Mouse (Mus musculus) cerebellum, adult (tissue): Measurements from ENCODE around the gene Gm13287.
"Not testable (repeated sequence)": the region's sequence is repeated elsewhere in the genome, so short reads cannot be mapped to it uniquely, and the experiment has no call there.

Experiments
- ATAC-seq: cut with Nextera tagmentation; 2 replicates; pipeline ENCODE4 v1.9.2; 2017; ENCODE audit warnings: mild to moderate bottlenecking, moderate library complexity, mixed read lengths; ENCODE audit not compliant: insufficient number of reproducible peaks, low FRiP score, low TSS enrichment

The Gm13287 gene

GRCm38 (mm10) chr4:88793936-88794675 lies 8.9 kb upstream of the Gm13287 start, which contains the start of gene Gm13275:
Gene Gm13275 (plus strand): TSS chr4:88794487.
- ATAC-seq: not testable (repeated sequence)

GRCm38 (mm10) chr4:88797097-88797496 lies 6.0 kb upstream of the Gm13287 start, which contains the start of gene Gm13279:
Gene Gm13279 (plus strand): TSS chr4:88797397.
- ATAC-seq: not testable (repeated sequence)

GRCm38 (mm10) chr4:88799365-88799764 lies 3.7 kb upstream of the Gm13287 start, which contains the start of gene Gm13285:
Gene Gm13285 (plus strand): TSS chr4:88799665.
- not testable (repeated sequence) for ATAC-seq

- ATAC-seq: not testable (repeated sequence)
These were observed 2.2 kb downstream of the Gm13287 start, which contains the start of gene Gm13288 for GRCm38 (mm10) chr4:88805231-88805630. Gene Gm13288 (plus strand): TSS chr4:88805531.

GRCm38 (mm10) chr4:88805761-88806160 lies 2.7 kb downstream of the Gm13287 start:
- not testable (repeated sequence) for ATAC-seq

- no peak for ATAC-seq
These were observed 12.9 kb downstream of the Gm13287 start, which contains the start of gene Ifna7 for GRCm38 (mm10) chr4:88815928-88816327. Gene Ifna7 (plus strand): TSS chr4:88816228.

GRCm38 (mm10) chr4:88819659-88820058 lies 16.6 kb downstream of the Gm13287 start, which contains the start of gene Ifna11:
Gene Ifna11 (plus strand): TSS chr4:88819959.
- ATAC-seq: no peak

GRCm38 (mm10) chr4:88822995-88823394 lies 19.9 kb downstream of the Gm13287 start:
- ATAC-seq: no peak

- not testable (repeated sequence) for ATAC-seq
These were observed 24.1 kb downstream of the Gm13287 start, which contains the start of gene Ifna6 for GRCm38 (mm10) chr4:88827116-88827515. Gene Ifna6 (plus strand): TSS chr4:88827416.

GRCm38 (mm10) chr4:88830523-88830922 lies 27.5 kb downstream of the Gm13287 start:
- ATAC-seq: no peak

- not testable (repeated sequence) for ATAC-seq
These were observed 32.2 kb downstream of the Gm13287 start, which contains the start of gene Ifna5 for GRCm38 (mm10) chr4:88835225-88835624. Gene Ifna5 (plus strand): TSS chr4:88835525.

GRCm38 (mm10) chr4:88838828-88839227 lies 35.8 kb downstream of the Gm13287 start:
- ATAC-seq: no peak

GRCm38 (mm10) chr4:88840058-88840457 lies 37.0 kb downstream of the Gm13287 start:
- no peak for ATAC-seq

GRCm38 (mm10) chr4:88841438-88841911 lies 38.4 kb downstream of the Gm13287 start, which contains the start of gene Ifna4:
Gene Ifna4 (plus strand): TSS chr4:88841861.
- ATAC-seq: no peak

GRCm38 (mm10) chr4:88845334-88845733 lies 42.3 kb downstream of the Gm13287 start:
- no peak for ATAC-seq

GRCm38 (mm10) chr4:88849698-88850097 lies 46.6 kb downstream of the Gm13287 start, which contains the start of gene Ifna1:
Gene Ifna1 (plus strand): TSS chr4:88850087.
- no peak for ATAC-seq

GRCm38 (mm10) chr4:88851026-88851763 lies 48.1 kb downstream of the Gm13287 start:
- ATAC-seq: no peak
